Mouse (Mus musculus) frontal cortex, postnatal 14 days (tissue): ENCODE data around the gene Exoc1.

Experiments
- DNase-seq, 2 experiments: peaks; one replicate each; pipeline ENCODE4 v3.0.0; 2022; ENCODE audit warnings: low spot score in 2 of 2

The Exoc1 gene

GRCm38 (mm10) chr5:76529040-76529703 is at the start of gene Exoc1:
TSS of gene Exoc1 (plus strand) at chr5:76529311.
- DNase-seq = peak; percentile 92 to 93

DNA sequence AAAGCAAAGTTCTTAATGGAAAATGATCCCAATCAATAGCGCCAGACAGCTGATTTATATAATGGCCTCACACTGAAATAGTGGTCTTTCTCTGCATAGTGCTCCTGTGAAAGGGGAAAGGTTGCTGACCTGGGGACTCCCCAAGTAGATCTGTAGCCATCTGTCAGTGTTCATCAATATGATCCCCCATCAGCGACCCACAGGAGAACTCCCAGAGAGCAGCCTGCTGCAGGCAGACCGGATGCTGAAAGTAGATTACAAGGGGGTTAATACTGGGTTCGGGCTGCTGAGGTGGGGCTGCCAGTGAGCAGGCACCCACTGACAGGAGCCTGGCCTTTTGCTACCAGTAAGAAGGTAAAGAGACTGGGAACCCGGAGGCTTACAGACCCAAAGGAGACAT is 45.3 kb upstream of the Exoc1 start, which contains the start of gene Gm7271:
Gm7271 (plus strand) TSS at position 230 of the 400 bp plus-strand sequence.
- no peak for DNase-seq

DNA sequence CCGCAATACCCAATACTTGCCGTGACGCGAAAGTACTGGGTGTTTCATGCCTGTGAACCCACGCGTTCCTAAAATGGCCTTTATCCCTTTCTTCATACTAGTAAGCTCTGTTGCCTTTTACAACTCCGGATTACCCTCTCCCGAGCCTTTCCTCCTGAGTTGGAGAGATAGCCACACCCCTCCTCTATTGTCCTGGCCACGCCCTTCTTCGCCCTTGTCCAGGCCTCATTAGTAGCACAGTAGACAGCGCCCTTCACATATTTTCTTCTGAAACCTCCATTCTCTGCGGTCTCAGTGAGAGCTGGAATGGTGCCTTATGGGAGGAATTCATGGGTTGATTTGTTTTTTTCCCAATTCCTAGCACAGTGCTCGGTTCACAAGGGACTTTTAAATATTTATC is 34.0 kb upstream of the Exoc1 start:
- DNase-seq = no peak

DNA sequence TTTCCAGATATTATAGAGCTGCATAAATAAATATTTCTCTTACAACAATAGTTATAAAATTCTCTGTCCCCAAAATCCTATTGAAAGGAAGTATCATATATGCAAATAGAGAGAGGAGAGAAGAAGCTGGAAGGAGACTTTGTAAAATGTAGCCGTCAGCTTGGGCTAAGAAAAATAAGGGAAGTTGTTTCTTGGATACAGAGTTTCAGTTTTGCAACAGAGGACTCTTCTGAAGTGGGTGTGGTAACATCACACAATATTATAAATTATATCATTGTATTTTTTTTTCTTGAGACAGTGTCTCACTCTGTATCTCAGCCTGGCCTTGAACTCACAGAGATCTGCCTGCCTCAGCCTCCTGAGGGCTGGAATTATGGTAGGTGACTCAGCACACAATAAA is 6.7 kb upstream of the Exoc1 start:
- DNase-seq = no peak

DNA sequence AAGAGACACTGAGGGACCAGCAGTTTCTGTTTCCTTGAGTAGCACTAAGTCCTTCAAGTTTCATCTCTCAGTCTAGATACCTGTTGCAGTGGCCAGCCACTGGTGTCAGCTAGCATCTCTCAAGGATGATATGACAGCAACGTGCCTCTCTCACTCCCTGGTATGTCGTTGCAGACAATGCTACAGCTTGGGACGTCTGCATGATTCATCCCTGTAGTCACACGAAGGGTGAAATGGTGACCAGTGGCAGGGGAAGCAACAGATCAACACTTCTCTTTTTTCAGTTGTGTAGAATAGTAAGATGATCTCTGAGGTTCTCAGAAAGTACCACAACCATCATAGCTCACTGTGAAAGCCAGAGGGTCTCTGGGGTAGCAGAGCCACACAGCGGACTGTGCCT is 4.5 kb upstream of the Exoc1 start:
- DNase-seq = no peak

GRCm38 (mm10) chr5:76525066-76525465 is 4.0 kb upstream of the Exoc1 start:
- no peak for DNase-seq

GRCm38 (mm10) chr5:76525829-76526228 is 3.3 kb upstream of the Exoc1 start:
- no peak for DNase-seq

GRCm38 (mm10) chr5:76529704-76530066 is 574 bp downstream of the Exoc1 start:
- no peak for DNase-seq

DNA sequence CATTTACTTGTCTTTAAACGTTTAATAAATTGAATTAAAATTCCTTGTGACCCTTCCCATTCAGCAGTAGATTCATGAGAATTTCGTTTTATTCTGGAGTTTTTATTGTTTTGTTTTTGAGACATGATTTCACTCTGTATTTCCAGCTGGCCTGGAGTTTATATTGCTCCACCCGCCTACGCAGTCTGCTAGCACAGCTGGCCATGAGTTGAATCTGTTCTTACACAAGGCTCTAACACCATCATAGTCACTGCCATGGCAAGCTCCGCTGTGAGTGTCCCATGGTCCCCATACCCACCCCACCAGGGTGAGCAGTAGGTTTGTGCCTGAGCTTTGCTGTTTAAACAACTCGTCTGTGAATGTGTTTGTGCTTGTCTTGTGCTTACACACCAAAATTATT is 4.1 kb downstream of the Exoc1 start:
- no peak for DNase-seq

DNA sequence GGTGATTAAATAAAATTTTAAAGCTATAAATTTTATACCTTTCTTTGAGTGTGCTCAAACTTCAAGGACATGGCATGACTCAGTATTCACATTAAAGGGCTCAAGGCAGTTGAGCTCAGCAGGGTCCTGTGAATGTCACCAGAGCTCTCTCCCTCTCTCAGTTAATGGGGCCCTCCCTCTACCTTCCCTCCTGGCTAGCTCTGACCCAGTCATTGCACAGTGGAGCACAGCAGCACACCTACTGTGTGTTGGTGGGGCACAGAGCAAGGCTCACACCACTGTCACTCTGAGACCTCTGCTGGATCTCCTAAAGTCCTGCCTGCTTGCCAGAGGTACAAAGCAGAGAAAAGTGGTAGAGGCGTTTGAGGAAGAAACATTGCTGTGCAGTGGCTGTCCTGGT is 7.1 kb downstream of the Exoc1 start:
- DNase-seq = no peak

GRCm38 (mm10) chr5:76537578-76537977 is 8.5 kb downstream of the Exoc1 start:
- no peak for DNase-seq

GRCm38 (mm10) chr5:76540181-76540580 is 11.1 kb downstream of the Exoc1 start:
- DNase-seq = peak in 1 of 2 experiments; percentile 13

- DNase-seq = no peak
Observed at GRCm38 (mm10) chr5:76540842-76541241, 11.7 kb downstream of the Exoc1 start.

DNA sequence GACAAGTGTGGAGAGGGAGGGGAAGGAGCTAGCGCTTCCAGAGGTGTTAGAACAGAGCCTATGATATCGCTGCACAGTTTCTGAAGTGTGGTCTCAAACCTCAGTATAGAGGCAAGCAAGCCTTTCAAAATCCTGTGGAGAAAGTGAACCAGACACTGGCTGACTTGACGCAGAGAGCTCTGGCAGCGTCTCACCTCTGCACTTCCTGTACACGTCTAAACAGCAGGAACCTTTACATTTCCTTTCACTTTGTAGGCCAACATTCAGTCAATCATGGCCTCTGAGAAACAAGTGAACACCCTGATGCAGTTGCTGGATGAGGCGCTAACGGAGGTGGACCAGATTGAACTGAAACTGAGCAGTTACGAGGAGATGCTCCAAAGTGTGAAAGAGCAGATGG is 14.1 kb downstream of the Exoc1 start:
- no peak for DNase-seq

- DNase-seq = no peak
Observed at GRCm38 (mm10) chr5:76550426-76550825, 21.3 kb downstream of the Exoc1 start.

- peak; percentile 16 to 63 for DNase-seq
Observed at GRCm38 (mm10) chr5:76565321-76565720, 36.2 kb downstream of the Exoc1 start.

DNA sequence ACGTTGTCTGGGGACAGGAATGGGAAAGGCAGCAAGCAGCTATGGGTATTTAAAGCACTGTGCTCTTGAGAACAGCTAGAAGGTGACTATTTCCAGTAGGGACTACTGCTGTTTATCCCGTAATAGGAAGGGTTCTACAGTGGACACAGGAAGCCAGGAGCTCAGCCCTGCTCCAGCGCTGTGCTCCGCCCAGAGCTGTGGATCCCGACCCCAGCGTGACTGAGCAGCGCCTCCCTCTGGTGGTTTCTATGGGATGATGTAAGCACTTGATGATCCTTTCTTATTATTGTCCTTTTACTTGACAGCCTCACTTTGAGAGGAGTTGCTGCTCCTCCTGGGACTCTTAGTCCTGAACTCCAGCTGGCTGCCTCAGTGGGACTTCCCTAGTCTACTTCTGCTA is 45.1 kb downstream of the Exoc1 start:
- no peak for DNase-seq

DNA sequence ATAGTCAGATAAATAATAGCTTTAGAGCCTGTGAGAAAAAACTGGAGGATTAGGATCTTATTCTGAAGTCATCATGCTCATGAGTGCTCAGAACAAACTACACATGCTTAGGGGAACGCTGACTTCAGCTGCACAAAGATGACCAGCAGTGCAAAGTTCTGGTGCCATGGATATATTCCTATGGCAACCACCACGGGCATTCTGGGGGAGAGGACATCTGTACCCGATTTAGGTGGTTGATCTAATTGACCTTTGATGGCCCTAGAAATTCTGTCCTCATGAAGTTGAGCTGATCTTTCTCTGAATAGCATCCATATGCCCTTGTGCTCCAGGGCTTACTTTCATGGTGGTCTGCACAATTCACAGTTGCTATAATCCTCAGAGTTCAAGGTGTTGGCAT is 47.9 kb downstream of the Exoc1 start:
- no peak for DNase-seq

DNA sequence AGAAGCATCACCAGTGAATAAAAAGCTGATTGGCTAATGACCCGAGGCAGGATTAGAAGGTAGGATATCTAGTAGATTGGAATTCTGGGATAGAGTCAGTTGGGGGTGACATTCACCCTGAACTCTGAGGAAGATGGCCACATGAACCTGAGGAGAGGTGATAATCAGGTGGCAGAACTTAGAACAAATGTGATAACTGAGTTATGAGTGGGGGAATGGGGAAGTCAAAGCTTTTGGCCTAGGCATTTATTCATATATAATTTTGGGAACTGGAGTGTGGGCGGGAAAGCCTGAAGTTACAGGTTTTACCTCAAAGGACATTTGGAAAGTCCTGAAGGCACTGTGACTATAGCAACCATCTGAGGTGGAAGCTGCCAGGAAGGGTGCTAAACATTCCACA is 56.3 kb downstream of the Exoc1 start:
- DNase-seq = no peak

GRCm38 (mm10) chr5:76588551-76589283 is 59.6 kb downstream of the Exoc1 start, which contains the start of gene Cep135:
TSS of gene Cep135 (plus strand) at chr5:76588698.
- DNase-seq = peak; percentile 63 to 77

GRCm38 (mm10) chr5:76589311-76589710 is 60.2 kb downstream of the Exoc1 start:
- DNase-seq = no peak

DNA sequence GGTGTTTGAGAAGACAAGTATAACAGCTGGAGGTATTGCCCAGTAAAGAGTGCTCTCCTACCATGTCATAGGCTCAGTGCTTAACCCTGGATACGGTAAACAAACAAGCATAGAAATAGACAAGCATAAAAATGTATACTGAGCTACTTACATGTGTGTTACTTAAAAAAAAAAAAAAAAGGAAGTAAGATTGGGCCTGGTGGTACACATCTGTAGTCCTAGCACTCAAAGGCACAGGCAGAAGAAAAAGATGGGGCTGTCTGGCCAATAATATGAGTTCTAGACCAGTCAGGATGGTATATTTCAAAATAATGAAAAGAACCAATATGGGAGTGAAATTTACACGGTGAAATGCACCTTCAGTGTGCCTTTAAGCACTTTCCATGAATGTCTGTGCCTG is 60.9 kb downstream of the Exoc1 start:
- DNase-seq = no peak

- DNase-seq = no peak
Observed at GRCm38 (mm10) chr5:76591885-76592284, 62.8 kb downstream of the Exoc1 start.
